Mouse (Mus musculus) testis, adult 2 months (tissue): ENCODE data around the gene Trank1.

Source experiments
- CTCF ChIP-seq: fragments of 200-500 bp; IDR thresholded peaks from 2 replicates; pipeline ENCODE4 v1.5.1; 2012; ENCODE audit warnings: low read depth, mild to moderate bottlenecking, inconsistent platforms, low read length, moderate library complexity; ENCODE audit not compliant: control insufficient read depth, insufficient read depth, insufficient replicate concordance
- POLR2A ChIP-seq: fragments of 200-500 bp; IDR thresholded peaks from 2 replicates; pipeline ENCODE4 v1.6.1; 2012; ENCODE audit warnings: low read depth, mild to moderate bottlenecking, inconsistent platforms, low read length, moderate library complexity; ENCODE audit not compliant: control insufficient read depth

- TF ChIP-seq CTCF, result no peak
- no peak for TF ChIP-seq POLR2A
These were observed 52.1 kb downstream of the Trank1 start for GRCm38 (mm10) chr9:111363656-111364055.
